Mouse (Mus musculus) cortical plate, adult 2 months (tissue): ENCODE measurements around the gene Xdh. TPM values are rescaled to one million over a fixed set of nuclear protein-coding genes. Genes with fewer than 3 reads are reported as not detected.

Experiments used
- H3K27ac ChIP-seq: fragments of 200-500 bp; 2 replicates; pipeline ENCODE4 v1.5.1; 2012; ENCODE audit warnings: low read length, control low read depth, inconsistent platforms; ENCODE audit not compliant: insufficient read depth
- H3K4me1 ChIP-seq: fragments of 200-500 bp; 2 replicates; pipeline ENCODE4 v1.6.1; 2011; ENCODE audit warnings: low read length; ENCODE audit not compliant: control insufficient read depth, insufficient read depth
- H3K4me3 ChIP-seq: fragments of 200-500 bp; 2 replicates; pipeline ENCODE4 v1.5.1; 2011; ENCODE audit warnings: mild to moderate bottlenecking, low read length, control low read depth; ENCODE audit not compliant: insufficient read depth
- CTCF ChIP-seq: fragments of 200-500 bp; IDR thresholded peaks from 2 replicates; pipeline ENCODE4 v1.5.1; 2011; ENCODE audit warnings: mild to moderate bottlenecking, control low read depth, low read length; ENCODE audit not compliant: insufficient read depth; ENCODE audit errors: extremely low read depth
- POLR2A ChIP-seq: fragments of 200-500 bp; IDR thresholded peaks from 2 replicates; pipeline ENCODE4 v1.6.1; 2011; ENCODE audit warnings: mild to moderate bottlenecking, low read length, control low read depth; ENCODE audit not compliant: insufficient read depth; ENCODE audit errors: extremely low read depth
- polyA plus RNA-seq: library from polyadenylated mRNA; depleted of rRNA; stranded (reverse); fragments of >200 nt; gene quantifications from 2 replicates; pipeline ENCODE4 v1.2.3, GENCODE M21; 2012

Xdh gene
- polyA plus RNA-seq, 1 experiment = 5.7 TPM

GRCm38 (mm10) chr17:73970361-73971027, 20.5 kb upstream of the Xdh start:
- Histone ChIP-seq H3K4me1 (no peaks in the 10 kb centered on the region), H3K27ac (no peak overlapping the region), H3K4me3 (no peak overlapping the region)
- TF ChIP-seq POLR2A = no peak
- TF ChIP-seq CTCF = no peak

GRCm38 (mm10) chr17:73964856-73965255, 14.9 kb upstream of the Xdh start:
- Histone ChIP-seq H3K4me1 (no peaks in the 10 kb centered on the region), H3K27ac (no peak overlapping the region), H3K4me3 (no peak overlapping the region)
- TF ChIP-seq CTCF (no peak), POLR2A (no peak)

GRCm38 (mm10) chr17:73962628-73963043, 12.6 kb upstream of the Xdh start:
- Histone ChIP-seq H3K4me3 (no peak overlapping the region), H3K27ac (no peak overlapping the region), H3K4me1 (no peaks in the 10 kb centered on the region)
- TF ChIP-seq CTCF (no peak), POLR2A (no peak)

GRCm38 (mm10) chr17:73961801-73962403, 11.9 kb upstream of the Xdh start:
- Histone ChIP-seq H3K4me3 (no peak overlapping the region), H3K4me1 (no peaks in the 10 kb centered on the region), H3K27ac (peak overlapping the region; percentile 80)
- no peak for TF ChIP-seq POLR2A
- no peak for TF ChIP-seq CTCF

GRCm38 (mm10) chr17:73960745-73961144, 10.7 kb upstream of the Xdh start:
- H3K4me3 ChIP-seq = no peak overlapping the region
- no peak overlapping the region for H3K27ac ChIP-seq
- no peaks in the 10 kb centered on the region for H3K4me1 ChIP-seq
- TF ChIP-seq CTCF (no peak), POLR2A (no peak)

GRCm38 (mm10) chr17:73952103-73952521, 2.1 kb upstream of the Xdh start:
- H3K4me1 ChIP-seq = no peaks in the 10 kb centered on the region
- no peak overlapping the region for H3K4me3 ChIP-seq
- H3K27ac ChIP-seq = no peak overlapping the region
- no peak for TF ChIP-seq POLR2A
- TF ChIP-seq CTCF = no peak

GRCm38 (mm10) chr17:73950970-73951369, 974 bp upstream of the Xdh start:
- H3K4me1 ChIP-seq = no peaks in the 10 kb centered on the region
- no peak overlapping the region for H3K27ac ChIP-seq
- H3K4me3 ChIP-seq = no peak overlapping the region
- no peak for TF ChIP-seq CTCF
- no peak for TF ChIP-seq POLR2A

GRCm38 (mm10) chr17:73949498-73949897, 498 bp downstream of the Xdh start:
- H3K4me3 ChIP-seq = no peak overlapping the region; the same call in 1 of the 2 replicates
- TF ChIP-seq POLR2A (no peak), CTCF (no peak)
- no peaks in the 10 kb centered on the region for H3K4me1 ChIP-seq
- no peak overlapping the region for H3K27ac ChIP-seq

GRCm38 (mm10) chr17:73948801-73949200, 1.2 kb downstream of the Xdh start:
- H3K27ac ChIP-seq = no peak overlapping the region
- no peaks in the 10 kb centered on the region for H3K4me1 ChIP-seq
- TF ChIP-seq CTCF (no peak), POLR2A (no peak)
- no peak overlapping the region for H3K4me3 ChIP-seq

GRCm38 (mm10) chr17:73948039-73948438, 2.0 kb downstream of the Xdh start:
- TF ChIP-seq CTCF = no peak
- TF ChIP-seq POLR2A = no peak
- H3K4me3 ChIP-seq = no peak overlapping the region
- H3K27ac ChIP-seq = no peak overlapping the region
- H3K4me1 ChIP-seq = no peaks in the 10 kb centered on the region
